Mouse (Mus musculus): ENCODE results near the gene Fzd1.

DNA sequence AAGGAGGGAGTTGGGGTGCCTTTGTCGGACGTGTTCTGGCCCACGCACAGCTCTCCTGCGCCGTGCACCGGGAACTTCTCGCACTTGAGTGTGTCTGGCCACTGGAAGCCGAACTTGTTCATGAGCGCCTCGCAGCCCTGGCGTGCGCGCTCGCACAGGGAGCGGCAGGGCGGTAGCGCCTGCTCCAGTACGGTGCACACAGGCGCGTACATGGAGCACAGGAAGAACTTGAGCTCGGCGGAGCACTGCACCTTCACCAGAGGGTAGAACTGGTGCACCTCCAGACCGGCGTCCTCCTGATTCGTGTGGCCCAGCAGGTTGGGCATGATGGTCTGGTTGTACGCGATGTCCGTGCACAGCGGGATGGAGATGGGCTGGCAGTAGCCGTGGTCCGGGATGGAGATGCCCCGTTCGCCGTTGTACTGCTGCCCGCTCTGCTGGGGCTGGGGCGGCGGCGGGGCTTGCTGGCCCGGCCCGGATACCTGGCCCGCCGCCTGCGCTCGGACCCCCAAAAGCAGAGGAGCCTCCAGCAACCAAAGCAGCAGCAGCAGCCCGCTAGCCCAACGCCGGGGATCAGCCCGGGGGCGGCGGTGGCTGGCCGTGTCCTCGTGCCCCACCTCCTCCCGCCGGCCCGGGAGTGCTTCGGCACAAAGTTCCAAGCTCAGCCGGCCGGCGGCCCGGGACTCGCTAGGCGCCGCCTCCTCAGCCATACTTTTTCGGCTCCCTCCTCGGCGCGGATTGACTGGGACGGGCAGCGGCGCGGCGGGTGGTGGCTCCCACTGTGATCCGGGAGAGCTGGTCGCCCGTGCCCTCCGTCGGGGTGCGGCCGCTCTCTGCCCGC, 744 bp downstream of the Fzd1 start:
- TF ChIP-seq CTCF (IDR thresholded peaks at IDR 0.05; ENCODE audit: low read depth, low read length), result no peak
- TF ChIP-seq GATA1 (IDR thresholded peaks at IDR 0.05; ENCODE audit: borderline replicate concordance, low read length), result no peak

Measured in G1E (cell line).